In the genomic region with DNA sequence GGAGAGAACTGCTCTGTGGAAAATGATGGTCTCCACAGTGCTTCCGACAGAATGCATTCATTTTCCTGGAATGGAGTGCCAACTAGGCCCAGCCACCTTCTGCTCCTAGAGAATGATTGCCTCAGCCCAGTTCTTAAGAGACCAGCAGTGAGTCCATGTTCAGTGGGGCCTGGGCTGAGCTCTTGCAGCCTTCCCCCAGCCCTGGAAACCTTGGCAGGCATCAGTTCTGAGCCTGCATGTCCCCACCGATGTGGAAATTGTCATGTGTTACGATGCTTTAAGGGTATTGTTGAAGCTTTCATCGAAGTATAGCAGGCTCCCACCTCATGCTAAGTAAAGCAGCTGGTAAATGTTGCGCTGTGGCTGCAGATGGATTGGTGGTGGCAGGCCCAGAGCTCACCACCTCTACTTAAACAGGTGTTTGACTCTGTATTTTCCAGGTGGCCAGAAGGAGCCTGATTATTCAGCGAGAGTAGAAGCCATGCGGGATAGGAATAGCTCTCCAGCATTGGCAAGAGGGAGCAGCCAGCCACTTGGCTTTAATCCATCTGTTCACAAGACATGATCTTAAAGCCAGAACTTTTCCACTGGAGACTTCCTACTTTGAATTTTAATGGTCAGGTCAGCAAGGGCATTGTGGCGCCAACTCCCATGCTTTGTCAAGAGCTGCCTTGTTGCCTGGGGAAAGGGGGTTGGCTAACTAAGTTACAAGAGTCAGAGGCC, we compare ENCODE assay signal across 10 mouse cellular contexts.
DNase-seq lines count a peak whose midpoint lies in the region; ATAC-seq and TF ChIP-seq lines count a peak whose summit lies in the region.
"Had no signal": no experiment of that assay in that cellular context is flagged by ENCODE, and none has a peak within 500 bp of the region (broad histone marks: within the 10 kb centered on the region; RNA-seq: fewer than 3 reads in every experiment).

No protein-coding gene starts in this region.

- H3K4me3 ChIP-seq in forebrain, embryonic 14.5 days (ENCODE audit: low read depth, low read length): no peak overlapping the region
- H3K4me3 ChIP-seq in forebrain, embryonic 12.5 days (replicated peaks): no peak overlapping the region
- H3K4me3 ChIP-seq in lung, embryonic 15.5 days: no peak overlapping the region
- no peak overlapping the region for H3K4me3 ChIP-seq in lung, adult 2 months (replicated peaks; ENCODE audit: extremely low read depth, low read depth, low read length)
- no peak overlapping the region for H3K4me3 ChIP-seq in heart, embryonic 13.5 days
- H3K4me3 ChIP-seq: embryonic facial prominence, embryonic 13.5 days; liver, embryonic 15.5 days had no signal

- TF ChIP-seq CTCF in lung, adult 2 months (IDR thresholded peaks at IDR 0.05; ENCODE audit: insufficient read depth, low read length): no peak

- H3K9ac ChIP-seq in forebrain, embryonic 14.5 days (ENCODE audit: low read length): no peak overlapping the region
- H3K9ac ChIP-seq in forebrain, embryonic 12.5 days: no peak overlapping the region
- H3K9ac ChIP-seq in lung, embryonic 15.5 days: no peak overlapping the region
- H3K9ac ChIP-seq in heart, embryonic 13.5 days: no peak overlapping the region
- H3K9ac ChIP-seq: embryonic facial prominence, embryonic 13.5 days; liver, embryonic 15.5 days had no signal

- 80% methylated on average over 8 of the region's 8 CpGs for WGBS in forebrain, embryonic 14.5 days
- WGBS in forebrain, embryonic 12.5 days: 90% methylated on average over 8 of the region's 8 CpGs
- 65% methylated on average over 8 of the region's 8 CpGs for WGBS in lung, embryonic 15.5 days
- WGBS in lung, adult 2 months: 69% methylated on average over 8 of the region's 8 CpGs
- 76% methylated on average over 8 of the region's 8 CpGs for WGBS in heart, embryonic 13.5 days

- H3K4me1 ChIP-seq in forebrain, embryonic 14.5 days (ENCODE audit: control insufficient read depth, insufficient read depth, low read length): no peaks in the 10 kb centered on the region
- 0 out of 2 replicates have a peak, but pooled peaks cover 3% of the 10 kb centered on the region for H3K4me1 ChIP-seq in forebrain, embryonic 12.5 days
- H3K4me1 ChIP-seq in lung, embryonic 15.5 days: peaks cover 17% of the 10 kb centered on the region
- H3K4me1 ChIP-seq in lung, adult 2 months (ENCODE audit: control insufficient read depth, insufficient read depth, low read length): no peaks in the 10 kb centered on the region
- peaks cover 20% of the 10 kb centered on the region for H3K4me1 ChIP-seq in heart, embryonic 13.5 days
- H3K4me1 ChIP-seq: embryonic facial prominence, embryonic 13.5 days; liver, embryonic 15.5 days had no signal

- H3K27me3 ChIP-seq in forebrain, embryonic 14.5 days (replicated peaks; ENCODE audit: control insufficient read depth, insufficient read depth, low read length): no peaks in the 10 kb centered on the region
- H3K27me3 ChIP-seq in forebrain, embryonic 12.5 days: no peaks in the 10 kb centered on the region
- no peaks in the 10 kb centered on the region for H3K27me3 ChIP-seq in lung, embryonic 15.5 days
- H3K27me3 ChIP-seq in heart, embryonic 13.5 days (replicated peaks): no peaks in the 10 kb centered on the region
- H3K27me3 ChIP-seq: embryonic facial prominence, embryonic 13.5 days; liver, embryonic 15.5 days had no signal

- peak; percentile 38 for DNase-seq in forebrain, embryonic 14.5 days (ENCODE audit: low spot score)
- no peak for DNase-seq in lung, adult 2 months
- DNase-seq in lung, postnatal 10 days: peak; percentile 17
- DNase-seq in urinary bladder, postnatal 14 days (ENCODE audit: low spot score): no peak
- DNase-seq in spleen, postnatal 10 days (ENCODE audit: low spot score in 2 of 2): no peak

- H3K36me3 ChIP-seq in forebrain, embryonic 14.5 days (ENCODE audit: control insufficient read depth, insufficient read depth, low read length): no peaks in the 10 kb centered on the region
- no peaks in the 10 kb centered on the region for H3K36me3 ChIP-seq in forebrain, embryonic 12.5 days (replicated peaks)
- no peaks in the 10 kb centered on the region for H3K36me3 ChIP-seq in lung, embryonic 15.5 days
- H3K36me3 ChIP-seq in heart, embryonic 13.5 days: no peaks in the 10 kb centered on the region
- H3K36me3 ChIP-seq: embryonic facial prominence, embryonic 13.5 days; liver, embryonic 15.5 days had no signal

- 0 out of 2 replicates have a peak overlapping the region, but pooled peaks have one; percentile 21 for H3K27ac ChIP-seq in forebrain, embryonic 14.5 days (ENCODE audit: low read depth, low read length)
- no peak overlapping the region for H3K27ac ChIP-seq in forebrain, embryonic 12.5 days
- peak overlapping the region; percentile 71 for H3K27ac ChIP-seq in lung, embryonic 15.5 days
- H3K27ac ChIP-seq in heart, embryonic 13.5 days (replicated peaks): peak overlapping the region; percentile 42; the same call in 1 of the 2 replicates
- H3K27ac ChIP-seq: embryonic facial prominence, embryonic 13.5 days; liver, embryonic 15.5 days had no signal

- TF ChIP-seq POLR2A in lung, adult 2 months (IDR thresholded peaks at IDR 0.05; ENCODE audit: borderline replicate concordance, extremely low read depth, low read depth, low read length): no peak

- peak; percentile 54 for ATAC-seq in forebrain, embryonic 14.5 days
- no peak for ATAC-seq in forebrain, embryonic 12.5 days (ENCODE audit: low FRiP score)
- no peak for ATAC-seq in lung, embryonic 15.5 days (ENCODE audit: borderline replicate concordance, extremely low read depth, low FRiP score, low TSS enrichment)
- no peak for ATAC-seq in heart, embryonic 13.5 days (ENCODE audit: extremely low read depth, insufficient number of reproducible peaks, low FRiP score, low TSS enrichment)

- no peaks in the 10 kb centered on the region for H3K9me3 ChIP-seq in forebrain, embryonic 14.5 days (replicated peaks; ENCODE audit: control insufficient read depth, low read length)
- H3K9me3 ChIP-seq in forebrain, embryonic 12.5 days: no peaks in the 10 kb centered on the region
- H3K9me3 ChIP-seq in lung, embryonic 15.5 days: no peaks in the 10 kb centered on the region
- H3K9me3 ChIP-seq in heart, embryonic 13.5 days: no peaks in the 10 kb centered on the region
- H3K9me3 ChIP-seq: embryonic facial prominence, embryonic 13.5 days; liver, embryonic 15.5 days had no signal

- H3K4me2 ChIP-seq in forebrain, embryonic 14.5 days (ENCODE audit: low read length): no peak overlapping the region
- H3K4me2 ChIP-seq in forebrain, embryonic 12.5 days: no peak overlapping the region
- H3K4me2 ChIP-seq in lung, embryonic 15.5 days: no peak overlapping the region
- H3K4me2 ChIP-seq in heart, embryonic 13.5 days: no peak overlapping the region
- H3K4me2 ChIP-seq: embryonic facial prominence, embryonic 13.5 days; liver, embryonic 15.5 days had no signal

Comparison
In these comparisons a context has a peak if more than half of its experiments do, and no peak if none do; other contexts are left out.
1. DNase-seq: peak in forebrain, embryonic 14.5 days (single experiment) and lung, postnatal 10 days (single experiment); none in lung, adult 2 months (single experiment), urinary bladder, postnatal 14 days (single experiment) and spleen, postnatal 10 days (0 of 2).